Mouse (Mus musculus) erythroblast, embryonic 14.5 days (primary cell): ENCODE measurements around the gene Ralgds.

Experiments
- GATA1 ChIP-seq: IDR thresholded peaks from 2 replicates; pipeline ENCODE4 v1.6.1; 2012; ENCODE audit warnings: low read length, inconsistent platforms, mixed read lengths
- TAL1 ChIP-seq: IDR thresholded peaks from 3 replicates; pipeline ENCODE4 v1.6.1; 2012; ENCODE audit warnings: low read length, inconsistent platforms, mixed read lengths

- TF ChIP-seq GATA1 (no peak), TAL1 (no peak)
Observed at GRCm38 (mm10) chr2:28546560-28546959, 33.6 kb downstream of the Ralgds start.
